Mouse (Mus musculus): ENCODE results near the gene Cd34.

Cd34 gene

DNA sequence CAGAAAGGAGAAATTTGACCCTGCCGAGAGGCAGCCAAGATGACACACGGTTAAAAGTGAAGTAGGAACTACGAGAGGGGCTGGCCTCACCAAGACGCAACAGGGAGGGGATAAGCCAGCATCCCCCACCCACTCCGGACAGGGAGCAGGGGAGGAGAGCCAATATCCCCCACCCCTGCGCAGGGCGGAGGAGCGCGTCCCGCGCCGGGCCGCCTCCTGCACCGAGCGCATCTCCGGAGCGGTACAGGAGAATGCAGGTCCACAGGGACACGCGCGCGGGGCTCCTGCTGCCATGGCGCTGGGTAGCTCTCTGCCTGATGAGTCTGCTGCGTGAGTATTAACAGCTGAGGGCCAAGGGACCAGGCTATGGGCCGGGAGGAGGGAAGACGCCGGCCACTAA lies at the start of gene Cd34:
Cd34 (plus strand) TSS at position 105 of the 400 bp plus-strand sequence.
- peak; percentile 53 for DNase-seq (ENCODE audit: low spot score)

DNA sequence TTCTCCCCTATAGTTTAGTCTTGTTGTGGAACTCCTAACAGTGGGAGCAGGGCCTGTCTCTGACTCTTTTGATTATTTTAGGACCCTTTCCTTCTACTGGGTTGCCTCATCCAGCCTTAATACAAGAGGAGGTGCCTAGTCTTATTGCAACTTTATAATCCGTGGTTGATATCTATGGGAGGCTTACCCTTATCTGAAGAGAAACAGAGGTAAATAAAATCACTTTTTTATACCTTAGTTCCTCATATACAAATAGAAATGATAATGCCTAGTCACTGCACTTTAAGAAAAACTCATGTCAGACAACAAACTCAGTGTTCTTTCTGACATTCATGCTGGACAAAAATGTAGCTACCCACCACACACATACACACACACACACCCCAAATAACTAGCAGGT lies 44.1 kb upstream of the Cd34 start:
- DNase-seq (ENCODE audit: low spot score), result no peak

DNA sequence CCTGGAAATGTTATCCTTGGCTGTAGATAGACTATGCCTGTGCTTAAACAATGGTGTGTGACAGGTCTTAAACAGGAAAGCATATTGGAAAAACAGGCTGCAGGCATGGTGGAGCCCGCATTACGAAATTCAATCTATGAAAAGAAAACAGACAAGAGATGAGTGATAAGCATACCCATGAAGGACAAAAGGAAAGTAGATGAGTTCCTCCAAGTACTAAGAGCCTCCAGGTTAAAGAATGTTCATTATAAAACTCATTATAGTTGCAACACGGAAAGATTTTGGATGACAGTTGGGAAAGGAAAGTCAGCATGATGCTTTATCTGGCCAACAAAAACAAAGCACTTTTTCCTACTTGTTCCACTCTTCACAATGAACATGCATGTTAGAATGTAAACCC lies 43.3 kb upstream of the Cd34 start:
- no peak for DNase-seq (ENCODE audit: low spot score)

DNA sequence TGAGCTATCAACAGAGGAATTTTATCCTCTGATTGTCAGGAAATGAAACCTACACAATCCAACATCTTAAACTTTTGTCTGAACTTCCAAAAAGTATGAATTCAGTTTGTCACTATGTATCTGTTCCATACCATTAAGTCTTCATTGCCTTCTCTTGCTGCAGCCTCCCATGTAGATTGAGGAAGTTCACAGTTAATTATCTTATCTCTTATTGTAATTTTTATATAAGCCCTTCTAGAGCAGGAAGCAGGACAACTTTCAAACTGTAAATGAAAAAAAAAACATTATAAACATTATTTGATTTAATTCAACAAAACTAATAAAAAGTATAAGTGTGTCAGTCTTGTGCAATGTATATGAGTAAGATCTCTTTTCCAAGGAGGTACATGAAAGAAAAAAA lies 37.5 kb upstream of the Cd34 start:
- DNase-seq (ENCODE audit: low spot score), result no peak

DNA sequence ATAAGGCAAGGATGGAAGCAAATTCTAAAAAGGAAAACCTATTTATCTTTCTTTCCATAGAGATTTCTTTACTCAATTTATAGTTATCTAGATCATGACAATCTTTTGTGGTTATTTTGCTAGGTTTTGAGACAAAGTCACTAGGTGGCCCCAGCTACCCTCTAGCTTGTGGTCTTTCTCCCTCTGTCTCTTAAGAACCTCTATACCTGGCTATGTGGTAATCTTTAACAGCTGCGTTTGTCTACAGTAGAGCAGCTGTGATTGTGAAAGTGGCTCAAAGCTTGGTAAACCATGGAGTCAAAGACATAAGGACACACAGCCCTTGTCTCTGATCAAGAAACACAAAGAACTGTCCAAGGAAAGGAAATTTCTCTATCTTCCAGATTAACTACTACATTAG lies 36.8 kb upstream of the Cd34 start:
- DNase-seq (ENCODE audit: low spot score), result no peak

DNA sequence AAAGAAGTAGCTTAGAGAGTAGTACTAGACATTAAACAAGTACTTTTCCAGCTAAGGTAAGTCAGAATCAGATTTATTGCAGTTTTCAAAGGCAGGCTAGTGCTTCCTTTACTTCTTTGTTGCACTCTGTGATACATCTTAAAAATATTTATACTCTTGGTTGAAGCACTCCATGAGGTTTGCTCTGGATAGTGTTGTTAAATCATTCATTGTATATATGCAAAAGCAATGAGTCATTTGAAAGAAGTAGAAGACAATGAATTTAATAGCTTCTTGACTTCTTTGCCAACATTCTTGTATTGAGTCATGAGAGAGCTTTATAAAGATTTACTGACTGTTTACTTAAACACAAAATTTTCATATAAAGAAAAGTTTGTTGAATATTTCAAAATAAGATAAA lies 29.7 kb upstream of the Cd34 start:
- DNase-seq (ENCODE audit: low spot score), result no peak

DNA sequence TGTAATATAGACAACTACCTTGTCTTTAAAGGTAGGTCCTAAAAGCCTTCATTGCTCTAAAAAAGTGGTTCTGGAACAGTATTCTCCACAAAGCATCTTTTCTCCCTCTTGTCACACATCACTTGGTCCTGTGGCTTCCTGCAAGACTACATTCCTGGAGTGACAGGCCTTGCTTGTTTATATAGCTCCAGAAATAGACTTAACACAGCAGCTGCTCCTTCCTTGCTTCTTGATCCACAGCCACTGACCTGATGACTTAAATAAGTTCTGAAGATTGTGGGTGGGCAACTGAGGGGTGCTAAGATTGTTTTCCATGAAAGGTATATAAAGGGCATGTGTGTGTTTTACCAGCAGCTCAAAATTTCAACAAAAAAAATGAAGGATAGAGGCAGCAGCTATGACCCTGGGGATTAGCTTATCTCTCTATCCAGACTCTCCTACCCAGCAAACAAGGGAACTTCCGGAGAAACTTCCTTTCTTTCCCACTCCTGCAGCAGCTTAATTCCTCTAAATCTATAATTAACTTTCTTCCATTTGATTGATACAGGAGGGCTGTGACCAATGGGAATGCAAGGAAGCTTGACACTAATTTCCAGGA lies 12.8 kb upstream of the Cd34 start:
- DNase-seq (ENCODE audit: low spot score), result peak; percentile 20

DNA sequence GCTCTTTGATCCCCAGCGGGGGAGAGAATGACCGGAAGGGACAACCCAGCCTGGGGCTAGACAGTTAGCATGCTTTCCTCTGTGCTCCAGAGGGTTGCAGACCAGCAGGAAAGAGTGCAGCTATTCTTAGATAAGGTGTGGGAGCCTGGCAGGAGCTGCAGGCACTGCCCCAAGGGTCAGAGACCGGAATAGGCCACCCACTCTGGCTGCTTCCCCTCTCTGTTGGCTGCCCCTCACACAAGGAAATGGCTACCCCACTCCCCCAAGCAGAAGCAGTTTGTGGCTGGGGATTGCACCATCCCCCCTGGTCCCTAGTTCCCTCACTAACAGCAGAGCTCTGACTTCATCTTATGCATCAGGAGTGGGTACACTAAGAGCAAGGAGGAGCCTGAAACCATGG lies 10.7 kb upstream of the Cd34 start:
- no peak for DNase-seq (ENCODE audit: low spot score)

DNA sequence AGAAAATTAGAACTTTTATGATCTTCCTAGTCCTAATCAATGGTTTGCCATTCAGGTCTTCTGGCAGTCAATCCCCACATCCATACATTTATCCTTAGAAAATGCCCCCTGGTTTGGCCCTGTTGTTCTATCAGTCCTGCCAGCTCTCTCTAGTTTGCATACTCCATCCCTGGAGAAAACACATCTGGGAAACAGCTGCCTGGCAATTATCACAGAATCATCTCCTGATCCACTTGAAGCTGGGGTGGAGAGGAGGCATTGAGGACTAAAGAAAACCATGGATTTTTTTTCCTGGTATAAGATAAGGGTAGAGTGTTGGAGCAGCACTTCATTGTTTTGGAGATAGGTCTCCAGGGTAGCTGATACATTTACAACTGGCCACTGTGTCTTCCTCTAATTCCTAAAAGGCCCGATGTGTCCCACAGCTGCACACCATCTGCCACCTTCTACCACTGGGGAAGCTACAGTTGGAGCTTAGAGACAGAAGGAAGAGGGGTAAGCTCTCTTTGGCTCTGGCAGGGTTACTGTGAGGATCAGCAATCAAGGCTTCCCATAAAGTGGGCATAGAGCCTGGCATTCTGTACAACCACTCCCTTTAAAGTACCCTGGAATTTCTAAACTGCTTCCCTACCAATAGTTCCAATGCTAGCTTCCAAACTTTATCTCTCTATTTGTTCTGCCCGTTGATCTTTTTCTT lies 9.2 kb upstream of the Cd34 start:
- DNase-seq (ENCODE audit: low spot score), result no peak

DNA sequence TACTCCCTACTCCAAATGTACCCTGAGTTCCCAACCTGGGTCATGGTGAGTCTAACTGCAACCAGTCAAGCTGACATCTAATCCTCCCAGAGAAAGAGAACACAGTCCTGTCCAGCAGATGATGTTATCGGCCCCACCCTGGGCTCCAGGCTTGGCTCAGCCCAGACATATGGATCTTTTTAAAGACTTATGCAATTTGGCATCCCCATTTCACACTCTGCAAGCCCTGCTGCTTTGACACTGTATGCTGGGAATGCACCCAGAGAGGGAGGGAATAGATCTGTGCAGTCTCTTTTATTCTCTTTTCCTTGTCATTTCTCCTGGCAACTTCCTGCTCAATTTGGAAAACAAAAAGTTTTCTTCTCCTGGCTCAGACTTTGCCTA lies 8.7 kb upstream of the Cd34 start:
- peak; percentile 18 for DNase-seq (ENCODE audit: low spot score)

DNA sequence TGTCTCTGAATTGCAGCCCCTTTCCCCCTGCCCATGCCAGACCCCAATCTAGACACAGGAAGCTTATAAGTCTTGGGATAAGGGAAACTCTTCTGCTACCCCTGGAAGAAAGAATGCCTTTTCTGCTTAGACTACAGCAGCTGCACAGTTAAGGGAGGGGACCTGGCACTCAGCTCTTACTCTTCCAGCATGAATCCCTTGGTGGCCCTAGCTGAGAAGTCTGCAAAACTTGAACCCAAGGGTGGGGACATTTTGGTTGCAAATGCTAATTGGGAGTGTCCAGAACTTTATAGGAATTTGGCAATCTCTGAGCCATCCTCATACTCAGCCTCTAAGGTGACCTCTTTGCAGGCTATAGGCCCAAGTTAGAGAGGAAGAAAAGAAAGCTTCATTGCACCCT lies 7.9 kb upstream of the Cd34 start:
- DNase-seq (ENCODE audit: low spot score), result no peak

DNA sequence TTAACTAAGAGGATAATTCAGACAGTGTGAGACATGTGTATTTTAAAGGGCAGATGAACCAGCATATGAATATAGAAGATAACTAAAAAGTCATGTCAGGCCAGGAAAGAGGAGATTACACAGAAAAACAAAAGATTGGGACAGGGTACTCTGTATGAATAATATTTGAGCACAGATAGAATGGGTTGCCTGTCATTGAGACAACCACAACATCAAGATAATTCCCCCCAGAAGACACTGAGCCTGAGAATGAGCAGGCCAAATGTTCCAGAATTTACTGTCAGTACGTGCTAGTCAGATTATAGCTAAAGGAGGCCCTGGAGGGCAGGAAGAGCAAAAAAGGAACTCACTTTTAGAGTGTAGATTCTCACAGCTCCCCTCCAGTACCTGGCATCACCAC lies 3.3 kb upstream of the Cd34 start:
- DNase-seq (ENCODE audit: low spot score), result no peak

DNA sequence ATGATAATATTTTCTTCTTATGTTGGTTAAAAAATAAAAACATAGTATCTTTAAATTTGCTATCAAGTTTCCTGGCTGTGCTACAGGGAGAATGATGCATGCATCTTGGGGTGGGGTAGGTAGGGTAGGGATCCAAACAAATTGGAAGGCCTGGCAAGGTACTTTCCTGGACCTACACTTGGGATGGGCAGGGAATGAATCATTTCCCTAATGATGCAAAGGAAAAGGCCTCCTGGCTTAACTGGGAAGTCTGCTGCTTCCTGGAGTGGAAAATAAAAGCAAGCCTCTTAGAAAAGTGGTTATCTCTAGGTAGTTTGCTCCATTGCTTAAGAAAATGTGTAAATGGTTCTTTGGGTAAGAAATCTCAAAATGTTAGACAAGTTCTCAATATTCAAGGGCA lies 2.9 kb downstream of the Cd34 start:
- no peak for DNase-seq (ENCODE audit: low spot score)

DNA sequence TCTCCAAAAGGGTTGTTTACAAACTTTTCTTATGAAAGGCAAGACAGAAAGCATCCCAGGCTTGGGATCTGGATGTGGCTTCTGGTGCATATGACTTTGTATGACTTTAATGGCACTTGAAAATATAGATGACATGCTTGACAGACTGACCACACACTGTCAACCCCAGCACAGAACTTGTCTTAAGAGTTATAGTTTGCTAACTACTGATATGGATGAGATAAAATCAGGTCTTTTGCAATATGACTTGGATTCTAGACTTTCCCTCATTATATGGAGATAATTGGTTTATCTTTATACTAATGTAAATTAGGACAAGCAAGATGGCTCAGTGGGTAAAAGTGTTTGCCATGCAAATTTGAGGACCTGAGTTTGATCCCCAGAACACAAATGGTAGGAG lies 4.3 kb downstream of the Cd34 start:
- DNase-seq (ENCODE audit: low spot score), result no peak

DNA sequence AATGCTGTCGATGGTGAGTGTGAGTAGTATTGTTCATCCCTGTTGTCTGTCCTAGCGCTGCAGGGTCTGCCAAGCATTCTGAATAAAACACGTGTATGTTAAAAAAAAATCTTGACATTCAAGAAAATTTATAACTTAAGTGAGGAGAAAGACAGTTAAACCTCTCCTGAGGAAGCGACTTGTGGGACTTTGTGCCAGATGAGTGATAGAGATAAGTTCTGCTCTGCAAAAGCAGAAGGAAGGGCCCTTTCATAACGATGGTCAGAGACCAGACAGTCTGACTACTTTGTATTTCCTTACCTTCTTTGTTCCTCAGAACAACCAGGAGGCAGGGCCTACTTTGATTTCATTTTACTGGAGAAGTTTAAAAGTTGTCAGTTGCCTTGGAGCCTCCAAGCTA lies 4.9 kb downstream of the Cd34 start:
- DNase-seq (ENCODE audit: low spot score), result no peak

DNA sequence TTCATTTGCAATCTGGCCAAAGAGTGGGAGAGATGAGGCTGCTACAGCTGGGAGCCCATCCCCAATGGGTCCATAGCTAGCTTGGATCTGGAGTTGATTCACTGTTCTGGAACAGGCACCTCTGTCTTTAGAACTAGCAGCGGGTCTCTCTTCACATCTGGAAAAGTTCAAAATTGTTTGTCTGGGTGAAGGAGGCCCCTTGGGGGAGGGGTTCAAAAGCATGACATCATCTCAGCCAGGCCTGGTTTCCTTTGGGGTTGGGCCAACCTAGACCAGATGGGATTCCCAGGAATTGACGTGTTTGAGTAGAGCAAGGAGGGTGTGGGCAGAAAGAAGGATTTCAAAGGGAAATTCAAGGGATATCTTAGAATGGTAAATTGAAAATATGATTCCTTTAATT lies 6.8 kb downstream of the Cd34 start:
- no peak for DNase-seq (ENCODE audit: low spot score)

DNA sequence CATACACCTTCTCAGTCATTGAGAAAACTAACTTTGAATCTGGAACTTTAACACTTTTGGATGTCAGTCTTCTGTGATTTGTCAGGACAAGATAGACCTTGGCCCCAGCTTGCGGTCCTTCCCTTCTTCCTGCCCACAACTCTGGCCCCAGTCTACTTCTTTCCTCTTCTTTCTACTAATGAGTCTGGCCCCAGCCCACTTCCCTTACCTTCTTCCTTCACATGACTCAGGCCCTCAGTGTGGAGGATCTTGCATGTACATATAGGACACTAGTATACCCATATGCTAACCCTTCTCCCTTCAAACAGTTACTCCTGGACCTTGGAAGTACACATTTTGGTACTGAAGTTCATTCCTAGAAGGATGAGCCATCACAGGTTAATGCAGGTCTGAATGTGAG lies 7.8 kb downstream of the Cd34 start:
- DNase-seq (ENCODE audit: low spot score), result no peak

DNA sequence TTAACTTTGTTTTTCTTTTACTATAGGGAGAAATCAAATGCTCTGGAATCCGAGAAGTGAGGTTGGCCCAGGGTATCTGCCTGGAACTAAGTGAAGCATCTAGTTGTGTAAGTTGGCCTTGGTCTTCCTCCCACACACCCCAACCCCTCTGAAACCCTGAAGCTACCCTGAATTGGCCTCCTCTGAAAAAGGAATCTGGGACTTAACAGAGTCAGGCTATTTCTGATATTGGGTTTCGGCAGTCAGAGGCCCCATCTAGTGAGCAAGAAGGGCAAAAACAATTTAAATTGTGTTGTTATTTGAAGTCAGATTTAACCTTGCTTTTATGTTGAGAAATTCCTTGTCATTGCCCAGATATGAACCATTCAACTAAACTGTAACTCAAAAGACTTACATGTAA lies 12.3 kb downstream of the Cd34 start:
- DNase-seq (ENCODE audit: low spot score), result no peak

DNA sequence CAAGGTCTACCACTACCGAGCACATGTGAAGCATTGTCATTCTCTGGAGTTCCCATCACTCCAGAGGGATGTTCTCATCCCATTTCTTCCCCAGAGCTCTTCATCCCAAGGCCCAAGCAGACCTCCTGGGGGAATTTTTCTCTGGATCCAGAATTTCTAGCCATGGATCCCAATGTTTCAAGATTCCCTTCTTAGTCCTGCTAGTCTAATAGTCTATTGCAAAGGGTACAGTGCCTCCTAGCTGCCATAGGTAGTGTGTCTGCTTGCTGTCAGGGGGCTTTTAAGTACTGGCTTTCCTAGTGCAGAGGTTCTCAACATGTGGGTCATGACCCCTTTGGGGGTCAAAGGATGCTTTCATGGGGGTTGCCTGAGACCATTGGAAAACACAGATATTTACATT lies 14.3 kb downstream of the Cd34 start:
- DNase-seq (ENCODE audit: low spot score), result no peak

DNA sequence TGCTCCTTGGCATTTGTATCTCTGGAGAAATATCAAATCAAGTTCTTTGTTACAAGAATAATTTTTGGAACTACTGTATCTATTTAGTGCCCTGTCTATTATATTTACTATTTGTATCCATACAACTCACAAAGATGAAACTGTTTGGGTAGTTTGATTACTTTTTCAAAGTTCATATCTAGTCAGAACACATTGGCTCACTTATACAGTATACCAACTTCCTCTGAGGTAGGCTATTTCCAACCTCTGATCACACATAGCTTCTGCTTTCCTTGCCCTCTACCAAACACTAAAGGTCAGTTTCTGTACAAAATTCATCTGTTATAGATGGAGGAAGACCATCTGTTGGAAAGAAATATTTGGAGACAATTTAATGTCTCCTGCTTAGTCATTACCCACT lies 16.1 kb downstream of the Cd34 start:
- no peak for DNase-seq (ENCODE audit: low spot score)

DNA sequence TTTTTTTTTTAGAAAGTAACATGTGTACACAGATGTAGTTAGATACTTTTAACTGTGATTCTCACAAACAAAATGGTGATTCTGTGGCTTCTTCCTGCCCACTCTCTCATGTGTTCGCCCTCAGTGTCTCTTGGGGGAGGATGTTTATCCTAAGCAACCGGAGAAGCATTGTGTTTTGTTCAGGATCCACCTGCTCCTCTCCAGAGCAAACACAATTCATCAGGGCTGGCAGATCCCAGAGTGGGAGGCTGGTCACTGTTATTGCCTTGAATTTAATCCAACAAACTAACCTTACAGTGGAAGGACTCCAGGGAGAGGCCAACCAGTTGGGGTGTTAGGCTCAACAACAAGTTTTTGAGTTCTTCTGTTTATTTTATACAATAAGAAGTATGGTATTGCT lies 17.1 kb downstream of the Cd34 start:
- DNase-seq (ENCODE audit: low spot score), result no peak

DNA sequence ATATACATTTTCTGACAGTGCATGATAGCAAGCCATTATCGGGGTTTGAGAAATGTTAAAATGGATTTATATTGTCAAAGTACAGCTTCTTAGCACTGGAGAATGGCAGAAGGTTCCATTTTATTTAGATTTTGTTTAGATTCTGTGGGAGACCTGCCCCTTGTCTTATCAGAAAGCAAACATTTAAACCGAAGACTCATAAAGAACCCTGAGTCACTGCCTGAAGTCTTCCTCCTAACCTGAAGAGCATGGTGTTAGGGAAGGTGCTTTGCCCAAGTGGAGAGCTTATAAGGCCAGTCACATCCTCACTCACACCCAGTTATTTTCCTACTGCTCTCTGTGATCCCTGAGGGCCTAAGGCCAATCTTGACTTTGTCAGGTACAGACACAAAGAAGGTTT lies 18.4 kb downstream of the Cd34 start:
- DNase-seq (ENCODE audit: low spot score), result no peak

DNA sequence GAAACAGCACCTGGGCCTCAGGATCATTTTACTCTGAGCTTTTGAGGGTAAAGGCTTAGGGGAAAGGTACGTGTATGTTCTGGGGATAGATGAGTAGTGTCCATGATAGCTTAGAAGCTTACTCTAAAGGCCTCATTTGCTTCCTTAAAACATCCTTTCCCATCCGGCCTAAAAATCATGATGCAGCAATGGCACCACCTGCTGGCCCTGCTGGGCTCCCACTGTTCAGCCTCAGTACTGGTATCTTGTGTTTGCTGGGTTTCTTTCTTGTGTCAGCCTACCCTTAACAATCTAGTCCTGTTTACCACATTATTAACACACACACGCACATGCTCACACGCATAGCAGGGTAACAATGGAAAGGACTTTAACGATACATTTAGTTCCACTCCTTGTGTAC lies 23.6 kb downstream of the Cd34 start:
- DNase-seq (ENCODE audit: low spot score), result peak; percentile 77

DNA sequence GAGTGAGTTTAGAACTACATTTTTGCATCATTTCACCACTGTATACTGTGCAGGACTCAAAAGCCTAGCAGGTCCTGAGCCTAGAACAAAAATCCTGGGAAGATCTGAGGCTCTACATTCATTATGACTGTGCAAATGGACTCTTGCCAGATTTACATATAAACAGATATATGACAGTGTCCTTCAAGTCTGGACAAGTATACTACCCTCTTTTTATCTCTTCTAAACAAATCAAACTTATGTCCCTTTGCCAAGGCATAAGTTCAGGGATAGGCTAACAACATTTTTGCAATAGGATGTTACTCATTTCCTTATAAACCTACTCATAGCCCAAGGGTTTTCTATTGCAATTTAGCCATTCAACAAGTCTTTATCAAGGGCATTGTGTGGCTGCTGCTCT lies 24.1 kb downstream of the Cd34 start:
- DNase-seq (ENCODE audit: low spot score), result no peak
